Mouse (Mus musculus): ENCODE measurements around the gene Kdm5c.
"Not testable (repeated sequence)": the region's sequence is repeated elsewhere in the genome, so short reads cannot be mapped to it uniquely, and the experiment has no call there.

Gene Kdm5c

GRCm38 (mm10) chrX:152232781-152233763 lies at the start of gene Kdm5c:
Gene Kdm5c (plus strand): TSS chrX:152233020.
- DNase-seq (ENCODE audit: low spot score in 2 of 2) = peak; percentile 88 to 97

GRCm38 (mm10) chrX:152187151-152187550 lies 45.7 kb upstream of the Kdm5c start:
- DNase-seq (ENCODE audit: low spot score in 2 of 2) = no peak

- no peak for DNase-seq (ENCODE audit: low spot score in 2 of 2)
Measured at GRCm38 (mm10) chrX:152191266-152191665, 41.6 kb upstream of the Kdm5c start.

GRCm38 (mm10) chrX:152197814-152198648 lies 34.8 kb upstream of the Kdm5c start:
- DNase-seq (ENCODE audit: low spot score in 2 of 2) = no peak

- no peak for DNase-seq (ENCODE audit: low spot score in 2 of 2)
Measured at GRCm38 (mm10) chrX:152201737-152202421, 30.9 kb upstream of the Kdm5c start.

GRCm38 (mm10) chrX:152202422-152203103 lies 30.3 kb upstream of the Kdm5c start:
- no peak for DNase-seq (ENCODE audit: low spot score in 2 of 2)

GRCm38 (mm10) chrX:152203247-152203646 lies 29.6 kb upstream of the Kdm5c start:
- no peak for DNase-seq (ENCODE audit: low spot score in 2 of 2)

- no peak for DNase-seq (ENCODE audit: low spot score in 2 of 2)
Measured at GRCm38 (mm10) chrX:152205486-152205885, 27.3 kb upstream of the Kdm5c start.

GRCm38 (mm10) chrX:152214703-152215102 lies 18.1 kb upstream of the Kdm5c start:
- no peak for DNase-seq (ENCODE audit: low spot score in 2 of 2)

GRCm38 (mm10) chrX:152218529-152218928 lies 14.3 kb upstream of the Kdm5c start:
- no peak for DNase-seq (ENCODE audit: low spot score in 2 of 2)

GRCm38 (mm10) chrX:152221721-152222120 lies 11.1 kb upstream of the Kdm5c start:
- DNase-seq (ENCODE audit: low spot score in 2 of 2) = no peak

- no peak for DNase-seq (ENCODE audit: low spot score in 2 of 2)
Measured at GRCm38 (mm10) chrX:152222226-152222625, 10.6 kb upstream of the Kdm5c start.

GRCm38 (mm10) chrX:152223313-152223712 lies 9.5 kb upstream of the Kdm5c start:
- no peak for DNase-seq (ENCODE audit: low spot score in 2 of 2)

GRCm38 (mm10) chrX:152224280-152224679 lies 8.5 kb upstream of the Kdm5c start:
- DNase-seq (ENCODE audit: low spot score in 2 of 2) = no peak

GRCm38 (mm10) chrX:152234125-152234524 lies 1.3 kb downstream of the Kdm5c start:
- no peak for DNase-seq (ENCODE audit: low spot score in 2 of 2)

GRCm38 (mm10) chrX:152235758-152236157 lies 2.9 kb downstream of the Kdm5c start:
- no peak for DNase-seq (ENCODE audit: low spot score in 2 of 2)

GRCm38 (mm10) chrX:152243140-152243539 lies 10.3 kb downstream of the Kdm5c start:
- not testable (repeated sequence) for DNase-seq (ENCODE audit: low spot score in 2 of 2)

- DNase-seq (ENCODE audit: low spot score in 2 of 2) = no peak
Measured at GRCm38 (mm10) chrX:152244492-152245189, 11.8 kb downstream of the Kdm5c start.

- DNase-seq (ENCODE audit: low spot score in 2 of 2) = no peak
Measured at GRCm38 (mm10) chrX:152271189-152271588, 38.4 kb downstream of the Kdm5c start.

- DNase-seq (ENCODE audit: low spot score in 2 of 2) = no peak
Measured at GRCm38 (mm10) chrX:152279384-152279783, 46.6 kb downstream of the Kdm5c start.

- DNase-seq (ENCODE audit: low spot score in 2 of 2) = no peak
Measured at GRCm38 (mm10) chrX:152284746-152285145, 51.9 kb downstream of the Kdm5c start.

All from urinary bladder, postnatal 4 days (tissue).